Mouse (Mus musculus) adrenal gland (tissue): ENCODE measurements at regions not wholly inside any gene's neighbourhood (a gene's known extent, or its start where the extent isn't known, plus 50 kb on each side); places are given as distances from the start of the nearest gene placed in this dataset.
"Not testable (repeated sequence)": the region's sequence is repeated elsewhere in the genome, so short reads cannot be mapped to it uniquely, and the experiment has no call there.

Source experiments
- intact Hi-C: fragments of 180-260 bp; cut with DNase I; formaldehyde crosslinking; loops from one replicate; pipeline ENCODE4 v1.15.1; 2025

GRCm38 (mm10) chr2:107117564-107117963 is 58.1 kb upstream of the Fshb start:
- intact Hi-C loops: no loop called here

GRCm38 (mm10) chr2:107118711-107119474 is 59.4 kb upstream of the Fshb start:
- intact Hi-C loops: no loop called here

- intact Hi-C loops: no loop called here
Observed at GRCm38 (mm10) chr2:107119697-107120096, 60.2 kb upstream of the Fshb start.

- intact Hi-C loops: no loop called here
Observed at GRCm38 (mm10) chr2:107133186-107133585, 73.7 kb upstream of the Fshb start.

- intact Hi-C loops: no loop called here
Observed at GRCm38 (mm10) chr2:107149317-107149716, 89.9 kb upstream of the Fshb start.

GRCm38 (mm10) chr2:107149851-107150250 is 90.4 kb upstream of the Fshb start:
- intact Hi-C loops: no loop called here

- intact Hi-C loops: no loop called here
Observed at GRCm38 (mm10) chr2:107150373-107150772, 90.9 kb upstream of the Fshb start.

- intact Hi-C loops: no loop called here
Observed at GRCm38 (mm10) chr2:107151878-107152277, 92.4 kb upstream of the Fshb start.

GRCm38 (mm10) chr2:107158836-107159402 is 99.5 kb upstream of the Fshb start:
- intact Hi-C loops: not testable (repeated sequence)

- intact Hi-C loops: no loop called here
Observed at GRCm38 (mm10) chr2:107175721-107176120, 114.7 kb upstream of the Kcna4 start.

GRCm38 (mm10) chr2:107183066-107183465 is 107.4 kb upstream of the Kcna4 start:
- intact Hi-C loops: loop anchor here (1.0 to 10.0 kb wide), 3 partner anchors 98 to 828 kb away; no protein-coding TSS in a partner anchor

GRCm38 (mm10) chr2:107184864-107185263 is 105.6 kb upstream of the Kcna4 start:
- intact Hi-C loops: loop anchor here (10.0 kb wide), 1 partner anchor 830 kb away; no protein-coding TSS in a partner anchor

GRCm38 (mm10) chr2:107201856-107202473 is 88.5 kb upstream of the Kcna4 start:
- intact Hi-C loops: no loop called here

GRCm38 (mm10) chr2:107202474-107202858 is 88.0 kb upstream of the Kcna4 start:
- intact Hi-C loops: no loop called here

GRCm38 (mm10) chr2:107221544-107221943 is 68.9 kb upstream of the Kcna4 start:
- intact Hi-C loops: no loop called here

GRCm38 (mm10) chr2:107224679-107225078 is 65.8 kb upstream of the Kcna4 start:
- intact Hi-C loops: no loop called here

GRCm38 (mm10) chr2:107227486-107227885 is 63.0 kb upstream of the Kcna4 start:
- intact Hi-C loops: no loop called here

- intact Hi-C loops: no loop called here
Observed at GRCm38 (mm10) chr2:107228287-107228686, 62.2 kb upstream of the Kcna4 start.

GRCm38 (mm10) chr2:107231680-107232079 is 58.8 kb upstream of the Kcna4 start:
- intact Hi-C loops: no loop called here

- intact Hi-C loops: no loop called here
Observed at GRCm38 (mm10) chr2:107232885-107233284, 57.6 kb upstream of the Kcna4 start.
